Mouse (Mus musculus): ENCODE measurements around the gene Apba2. TPM values are rescaled to one million over a fixed set of nuclear protein-coding genes. Genes with fewer than 3 reads are reported as not detected.

Apba2 gene
- polyA plus RNA-seq, 1 experiment = 0.48 TPM

GRCm38 (mm10) chr7:64574144-64574543 is 72.6 kb downstream of the Apba2 start:
- Histone ChIP-seq H3K27ac (ENCODE audit: insufficient read depth, low read depth, low read length) (no peak overlapping the region), H3K4me1 (ENCODE audit: control insufficient read depth, insufficient read depth, low read length) (no peaks in the 10 kb centered on the region), H3K4me3 (ENCODE audit: insufficient read depth, low read depth, low read length) (no peak overlapping the region), H3K36me3 (ENCODE audit: control insufficient read depth, insufficient read depth, low read length) (no peaks in the 10 kb centered on the region), H3K27me3 (replicated peaks; ENCODE audit: control insufficient read depth, insufficient read depth, low read length) (no peaks in the 10 kb centered on the region)
- WGBS = 80% methylated on average over 16 of the region's 16 CpGs
- DNase-seq = no peak
- TF ChIP-seq CTCF (conservative IDR thresholded peaks at IDR 0.05; ENCODE audit: insufficient read depth, insufficient read length, low read depth, low read length) (no peak), POLR2A (IDR thresholded peaks at IDR 0.05; ENCODE audit: low read depth, low read length) (no peak)

DNA sequence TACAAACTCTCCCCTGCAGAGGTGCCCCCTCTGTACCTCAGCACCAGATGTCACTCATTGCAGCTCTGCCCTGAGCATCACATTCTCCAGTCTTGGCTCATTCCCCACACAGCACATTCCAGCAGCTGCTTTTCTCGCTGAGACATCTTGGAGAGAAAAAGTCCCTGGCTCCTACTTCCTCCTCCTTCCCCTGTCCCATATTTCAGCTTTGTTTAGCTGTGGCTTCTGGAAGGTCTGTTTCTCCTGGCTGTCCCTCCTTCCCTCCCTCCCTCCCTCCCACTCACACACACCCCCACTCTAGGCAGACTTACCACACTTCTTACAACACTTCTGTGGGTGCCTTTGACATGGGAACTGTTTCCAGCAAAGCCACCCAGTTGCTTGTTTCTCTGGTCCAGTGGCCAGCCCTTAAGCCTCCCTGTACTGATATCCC is 75.0 kb downstream of the Apba2 start:
- no peak for DNase-seq
- no peaks in the 10 kb centered on the region for H3K36me3 ChIP-seq (ENCODE audit: control insufficient read depth, insufficient read depth, low read length)
- no peaks in the 10 kb centered on the region for H3K27me3 ChIP-seq (replicated peaks; ENCODE audit: control insufficient read depth, insufficient read depth, low read length)
- WGBS = 9% methylated on average over 1 of the region's 1 CpGs
- TF ChIP-seq POLR2A (IDR thresholded peaks at IDR 0.05; ENCODE audit: low read depth, low read length) (no peak), CTCF (conservative IDR thresholded peaks at IDR 0.05; ENCODE audit: insufficient read depth, insufficient read length, low read depth, low read length) (no peak)
- no peak overlapping the region for H3K4me3 ChIP-seq (ENCODE audit: insufficient read depth, low read depth, low read length)
- no peaks in the 10 kb centered on the region for H3K4me1 ChIP-seq (ENCODE audit: control insufficient read depth, insufficient read depth, low read length)
- H3K27ac ChIP-seq (ENCODE audit: insufficient read depth, low read depth, low read length) = no peak overlapping the region

- Histone ChIP-seq H3K27ac (ENCODE audit: insufficient read depth, low read depth, low read length) (no peak overlapping the region), H3K27me3 (replicated peaks; ENCODE audit: control insufficient read depth, insufficient read depth, low read length) (no peaks in the 10 kb centered on the region), H3K36me3 (ENCODE audit: control insufficient read depth, insufficient read depth, low read length) (no peaks in the 10 kb centered on the region), H3K4me1 (ENCODE audit: control insufficient read depth, insufficient read depth, low read length) (no peaks in the 10 kb centered on the region), H3K4me3 (ENCODE audit: insufficient read depth, low read depth, low read length) (no peak overlapping the region)
- TF ChIP-seq POLR2A (IDR thresholded peaks at IDR 0.05; ENCODE audit: low read depth, low read length) = no peak
- no peak for TF ChIP-seq CTCF (conservative IDR thresholded peaks at IDR 0.05; ENCODE audit: insufficient read depth, insufficient read length, low read depth, low read length)
- WGBS = 89% methylated on average over 6 of the region's 6 CpGs
- DNase-seq = no peak
Measured at GRCm38 (mm10) chr7:64578176-64578575, 76.7 kb downstream of the Apba2 start.

- WGBS = 39% methylated on average over 4 of the region's 4 CpGs
- no peak for TF ChIP-seq CTCF (conservative IDR thresholded peaks at IDR 0.05; ENCODE audit: insufficient read depth, insufficient read length, low read depth, low read length)
- DNase-seq = no peak
Measured at GRCm38 (mm10) chr7:64579887-64580286, 78.4 kb downstream of the Apba2 start.

DNA sequence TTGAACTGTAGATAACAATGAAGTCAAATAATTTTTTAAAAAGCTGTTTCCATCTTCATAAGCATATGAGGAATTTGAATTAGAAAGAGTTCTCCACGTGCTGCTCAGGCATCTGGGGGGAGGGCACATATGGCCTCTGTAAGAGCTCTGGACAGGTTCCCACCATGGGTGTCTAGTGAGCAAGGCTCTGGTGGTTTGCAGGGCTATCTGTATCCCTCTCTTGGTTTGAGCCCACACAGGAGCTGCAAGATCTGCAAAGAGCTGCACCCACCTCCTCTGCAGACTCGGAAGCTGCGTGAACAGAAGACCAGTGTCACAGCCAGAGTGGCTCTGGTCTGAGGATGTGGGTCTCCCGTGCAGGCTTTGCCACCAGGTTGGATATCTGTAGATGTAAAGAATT is 78.8 kb downstream of the Apba2 start:
- Histone ChIP-seq H3K36me3 (ENCODE audit: control insufficient read depth, insufficient read depth, low read length) (no peaks in the 10 kb centered on the region), H3K4me3 (ENCODE audit: insufficient read depth, low read depth, low read length) (no peak overlapping the region), H3K27me3 (replicated peaks; ENCODE audit: control insufficient read depth, insufficient read depth, low read length) (no peaks in the 10 kb centered on the region), H3K4me1 (ENCODE audit: control insufficient read depth, insufficient read depth, low read length) (no peaks in the 10 kb centered on the region), H3K27ac (ENCODE audit: insufficient read depth, low read depth, low read length) (no peak overlapping the region)
- 50% methylated on average over 4 of the region's 4 CpGs for WGBS
- DNase-seq = no peak
- TF ChIP-seq POLR2A (IDR thresholded peaks at IDR 0.05; ENCODE audit: low read depth, low read length) (no peak), CTCF (conservative IDR thresholded peaks at IDR 0.05; ENCODE audit: insufficient read depth, insufficient read length, low read depth, low read length) (no peak)

More at GRCm38 (mm10) chr7:64579887-64580286, 78.4 kb downstream of the Apba2 start:
- no peaks in the 10 kb centered on the region for H3K4me1 ChIP-seq (ENCODE audit: control insufficient read depth, insufficient read depth, low read length)
- H3K4me3 ChIP-seq (ENCODE audit: insufficient read depth, low read depth, low read length) = no peak overlapping the region
- H3K27ac ChIP-seq (ENCODE audit: insufficient read depth, low read depth, low read length) = no peak overlapping the region
- H3K27me3 ChIP-seq (replicated peaks; ENCODE audit: control insufficient read depth, insufficient read depth, low read length) = no peaks in the 10 kb centered on the region
- no peaks in the 10 kb centered on the region for H3K36me3 ChIP-seq (ENCODE audit: control insufficient read depth, insufficient read depth, low read length)

- TF ChIP-seq POLR2A (IDR thresholded peaks at IDR 0.05; ENCODE audit: low read depth, low read length) = no peak
- no peak for TF ChIP-seq CTCF (conservative IDR thresholded peaks at IDR 0.05; ENCODE audit: insufficient read depth, insufficient read length, low read depth, low read length)
- 45% methylated on average over 8 of the region's 8 CpGs for WGBS
- Histone ChIP-seq H3K27me3 (replicated peaks; ENCODE audit: control insufficient read depth, insufficient read depth, low read length) (no peaks in the 10 kb centered on the region), H3K36me3 (ENCODE audit: control insufficient read depth, insufficient read depth, low read length) (no peaks in the 10 kb centered on the region), H3K4me3 (ENCODE audit: insufficient read depth, low read depth, low read length) (no peak overlapping the region), H3K4me1 (ENCODE audit: control insufficient read depth, insufficient read depth, low read length) (no peaks in the 10 kb centered on the region), H3K27ac (ENCODE audit: insufficient read depth, low read depth, low read length) (no peak overlapping the region)
- no peak for DNase-seq
Measured at GRCm38 (mm10) chr7:64582358-64582757, 80.9 kb downstream of the Apba2 start.

DNA sequence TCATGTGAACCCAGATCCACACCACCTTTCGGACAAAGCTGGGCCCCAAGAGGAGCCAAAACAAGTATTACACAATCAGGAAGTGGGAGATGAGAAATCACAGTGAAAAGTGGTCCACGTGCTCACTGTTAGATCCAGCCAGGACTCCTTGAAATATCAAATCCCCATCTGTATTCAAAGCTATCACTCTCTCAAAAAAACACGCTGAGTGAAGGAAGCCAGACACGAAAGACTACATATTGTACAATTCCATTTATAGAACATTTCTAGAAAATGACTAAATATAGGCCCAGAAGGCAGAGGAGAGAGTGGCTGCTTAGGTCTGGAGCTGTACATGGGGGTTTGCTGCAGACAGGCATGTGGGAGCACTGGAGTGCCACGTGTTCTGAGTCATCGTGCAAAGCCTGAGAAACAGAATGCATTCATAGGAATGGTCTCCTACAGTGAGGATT is 82.2 kb downstream of the Apba2 start:
- DNase-seq = no peak
- Histone ChIP-seq H3K36me3 (ENCODE audit: control insufficient read depth, insufficient read depth, low read length) (no peaks in the 10 kb centered on the region), H3K27ac (ENCODE audit: insufficient read depth, low read depth, low read length) (no peak overlapping the region), H3K4me1 (ENCODE audit: control insufficient read depth, insufficient read depth, low read length) (no peaks in the 10 kb centered on the region), H3K4me3 (ENCODE audit: insufficient read depth, low read depth, low read length) (no peak overlapping the region), H3K27me3 (replicated peaks; ENCODE audit: control insufficient read depth, insufficient read depth, low read length) (no peaks in the 10 kb centered on the region)
- WGBS = 77% methylated on average over 6 of the region's 6 CpGs
- TF ChIP-seq CTCF (conservative IDR thresholded peaks at IDR 0.05; ENCODE audit: insufficient read depth, insufficient read length, low read depth, low read length) (no peak), POLR2A (IDR thresholded peaks at IDR 0.05; ENCODE audit: low read depth, low read length) (no peak)

DNA sequence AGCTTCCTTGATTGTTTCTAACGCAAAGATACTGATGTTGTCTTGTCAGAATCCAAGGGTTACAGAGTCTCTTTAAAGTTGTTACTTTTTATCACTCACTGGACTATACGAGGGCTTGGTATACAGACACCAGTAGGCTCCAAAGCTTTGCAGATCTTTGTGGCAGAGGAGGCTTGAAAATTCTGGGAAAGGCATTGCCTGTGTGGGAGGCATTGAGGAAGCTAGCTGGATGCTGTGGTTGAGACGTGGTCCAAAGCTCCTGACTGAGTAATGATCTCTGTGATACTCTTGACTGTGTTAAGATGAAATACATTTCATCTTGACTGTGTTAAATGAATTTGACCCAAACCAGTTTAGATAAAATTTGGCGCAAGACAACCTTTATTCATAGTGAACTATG is 84.6 kb downstream of the Apba2 start:
- TF ChIP-seq POLR2A (IDR thresholded peaks at IDR 0.05; ENCODE audit: low read depth, low read length) (no peak), CTCF (conservative IDR thresholded peaks at IDR 0.05; ENCODE audit: insufficient read depth, insufficient read length, low read depth, low read length) (no peak)
- Histone ChIP-seq H3K27me3 (replicated peaks; ENCODE audit: control insufficient read depth, insufficient read depth, low read length) (no peaks in the 10 kb centered on the region), H3K4me1 (ENCODE audit: control insufficient read depth, insufficient read depth, low read length) (no peaks in the 10 kb centered on the region), H3K27ac (ENCODE audit: insufficient read depth, low read depth, low read length) (no peak overlapping the region), H3K4me3 (ENCODE audit: insufficient read depth, low read depth, low read length) (no peak overlapping the region), H3K36me3 (ENCODE audit: control insufficient read depth, insufficient read depth, low read length) (no peaks in the 10 kb centered on the region)
- no peak for DNase-seq
- 79% methylated on average over 4 of the region's 4 CpGs for WGBS

Data from kidney, adult 2 months (tissue).